Mouse (Mus musculus): ENCODE measurements around the gene Tas2r143. TPM values are rescaled to one million over a fixed set of nuclear protein-coding genes. Genes with fewer than 3 reads are reported as not detected.

Gene Tas2r143
- not detected for polyA plus RNA-seq (2014; fragmentation: Illumina TruSeq; extraction: RNeasy Lipid Tissue Mini Kit (QIAGEN cat#74804); ENCODE audit: low read depth, low replicate concordance)

GRCm38 (mm10) chr6:42399938-42400337 lies at the start of gene Tas2r143:
Gene Tas2r143, plus strand, starts transcription at chr6:42400238.

GRCm38 (mm10) chr6:42372816-42373547 lies 27.1 kb upstream of the Tas2r143 start, which contains the start of gene Epha1:
Gene Epha1, minus strand, starts transcription at chr6:42373268.

GRCm38 (mm10) chr6:42405134-42405533 lies 5.1 kb downstream of the Tas2r143 start, which contains the start of gene Tas2r135:
Gene Tas2r135, plus strand, starts transcription at chr6:42405434.

GRCm38 (mm10) chr6:42434446-42434845 lies 34.4 kb downstream of the Tas2r143 start, which contains the start of gene Tas2r126:
Gene Tas2r126, plus strand, starts transcription at chr6:42434535.

Other genes with a start within 250 kb of the Tas2r143 start
- not detected for gene Tas2r144, start 184.9 kb upstream of the Tas2r143 start, polyA plus RNA-seq (2014; fragmentation: Illumina TruSeq; extraction: RNeasy Lipid Tissue Mini Kit (QIAGEN cat#74804); ENCODE audit: low read depth, low replicate concordance)
- 173 TPM for gene Gstk1, start 154.3 kb upstream of the Tas2r143 start, polyA plus RNA-seq (2014; fragmentation: Illumina TruSeq; extraction: RNeasy Lipid Tissue Mini Kit (QIAGEN cat#74804); ENCODE audit: low read depth, low replicate concordance)
- not detected for gene Tmem139, start 138.3 kb upstream of the Tas2r143 start, polyA plus RNA-seq (2014; fragmentation: Illumina TruSeq; extraction: RNeasy Lipid Tissue Mini Kit (QIAGEN cat#74804); ENCODE audit: low read depth, low replicate concordance)
- gene Casp2, start 135.3 kb upstream of the Tas2r143 start, polyA plus RNA-seq (2014; fragmentation: Illumina TruSeq; extraction: RNeasy Lipid Tissue Mini Kit (QIAGEN cat#74804); ENCODE audit: low read depth, low replicate concordance) = 23.4 TPM
- gene Clcn1, start 113.6 kb upstream of the Tas2r143 start, polyA plus RNA-seq (2014; fragmentation: Illumina TruSeq; extraction: RNeasy Lipid Tissue Mini Kit (QIAGEN cat#74804); ENCODE audit: low read depth, low replicate concordance) = 0.23 TPM
- gene Fam131b, start 75.6 kb upstream of the Tas2r143 start, polyA plus RNA-seq (2014; fragmentation: Illumina TruSeq; extraction: RNeasy Lipid Tissue Mini Kit (QIAGEN cat#74804); ENCODE audit: low read depth, low replicate concordance) = not detected
- 2.6 TPM for gene Zyx, start 50.6 kb upstream of the Tas2r143 start, polyA plus RNA-seq (2014; fragmentation: Illumina TruSeq; extraction: RNeasy Lipid Tissue Mini Kit (QIAGEN cat#74804); ENCODE audit: low read depth, low replicate concordance)
- gene Epha1, start 27.0 kb upstream of the Tas2r143 start, polyA plus RNA-seq (2014; fragmentation: Illumina TruSeq; extraction: RNeasy Lipid Tissue Mini Kit (QIAGEN cat#74804); ENCODE audit: low read depth, low replicate concordance) = 0.17 TPM
- not detected for gene Tas2r135, start 5.2 kb downstream of the Tas2r143 start, polyA plus RNA-seq (2014; fragmentation: Illumina TruSeq; extraction: RNeasy Lipid Tissue Mini Kit (QIAGEN cat#74804); ENCODE audit: low read depth, low replicate concordance)
- not detected for gene Tas2r126, start 34.3 kb downstream of the Tas2r143 start, polyA plus RNA-seq (2014; fragmentation: Illumina TruSeq; extraction: RNeasy Lipid Tissue Mini Kit (QIAGEN cat#74804); ENCODE audit: low read depth, low replicate concordance)
- gene Olfr458, start 65.0 kb downstream of the Tas2r143 start, polyA plus RNA-seq (2014; fragmentation: Illumina TruSeq; extraction: RNeasy Lipid Tissue Mini Kit (QIAGEN cat#74804); ENCODE audit: low read depth, low replicate concordance) = not detected
- gene Olfr457, start 76.1 kb downstream of the Tas2r143 start, polyA plus RNA-seq (2014; fragmentation: Illumina TruSeq; extraction: RNeasy Lipid Tissue Mini Kit (QIAGEN cat#74804); ENCODE audit: low read depth, low replicate concordance) = not detected
- not detected for gene Olfr456, start 87.0 kb downstream of the Tas2r143 start, polyA plus RNA-seq (2014; fragmentation: Illumina TruSeq; extraction: RNeasy Lipid Tissue Mini Kit (QIAGEN cat#74804); ENCODE audit: low read depth, low replicate concordance)
- not detected for gene Olfr455, start 147.3 kb downstream of the Tas2r143 start, polyA plus RNA-seq (2014; fragmentation: Illumina TruSeq; extraction: RNeasy Lipid Tissue Mini Kit (QIAGEN cat#74804); ENCODE audit: low read depth, low replicate concordance)
- gene Tcaf3, start 197.5 kb downstream of the Tas2r143 start, polyA plus RNA-seq (2014; fragmentation: Illumina TruSeq; extraction: RNeasy Lipid Tissue Mini Kit (QIAGEN cat#74804); ENCODE audit: low read depth, low replicate concordance) = not detected
- gene Tcaf2, start 245.0 kb downstream of the Tas2r143 start, polyA plus RNA-seq (2014; fragmentation: Illumina TruSeq; extraction: RNeasy Lipid Tissue Mini Kit (QIAGEN cat#74804); ENCODE audit: low read depth, low replicate concordance) = 11.6 TPM